Mouse (Mus musculus): ENCODE data around the gene Exosc5.
A peak's percentile ranks its signal among the peaks of the same experiment; 100 is the strongest.

Gene Exosc5

DNA sequence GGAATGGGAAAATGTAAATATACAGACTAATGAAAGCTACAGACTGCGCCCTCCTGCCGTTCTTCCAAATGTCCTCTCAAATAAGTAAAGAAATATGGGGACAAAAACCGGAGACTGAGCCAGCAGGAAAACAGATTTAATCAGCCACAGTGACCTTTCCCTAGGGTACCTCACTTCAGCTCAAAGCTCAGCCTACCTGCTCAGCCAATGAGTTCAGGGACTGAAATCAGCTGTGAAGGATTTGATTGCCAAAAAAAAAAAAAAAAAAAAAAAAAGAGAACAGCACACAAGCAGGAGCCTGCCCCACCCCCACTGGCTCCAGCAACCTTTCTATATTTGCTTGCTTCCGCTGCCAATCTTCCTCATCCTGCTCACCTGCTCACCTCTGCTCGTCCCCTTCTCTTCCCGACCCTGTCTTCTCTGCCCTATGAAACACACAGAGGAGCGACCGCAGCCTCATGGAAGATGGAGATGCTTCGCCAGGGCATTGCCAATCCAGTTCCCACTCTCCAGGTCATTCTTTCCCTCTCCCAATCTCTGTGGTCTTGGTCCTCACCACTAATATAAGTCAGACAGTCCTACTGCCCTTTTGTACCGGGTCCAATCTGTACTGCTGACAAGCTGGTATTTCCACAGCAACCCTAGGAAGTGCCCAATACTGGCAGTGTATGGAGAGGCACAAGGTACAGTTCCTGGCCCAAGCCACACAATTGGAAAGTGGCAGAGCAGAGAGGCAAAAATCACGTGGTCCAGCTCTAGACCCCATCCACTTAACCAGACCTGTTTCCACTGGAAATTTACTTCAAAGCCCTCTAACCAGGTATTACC is 3.1 kb upstream of the Exosc5 start:
- TF ChIP-seq GATA4 (IDR thresholded peaks at IDR 0.05; ENCODE audit: insufficient replicate concordance, low read length) = peak; percentile 10; the same call in 1 of the 2 replicates

DNA sequence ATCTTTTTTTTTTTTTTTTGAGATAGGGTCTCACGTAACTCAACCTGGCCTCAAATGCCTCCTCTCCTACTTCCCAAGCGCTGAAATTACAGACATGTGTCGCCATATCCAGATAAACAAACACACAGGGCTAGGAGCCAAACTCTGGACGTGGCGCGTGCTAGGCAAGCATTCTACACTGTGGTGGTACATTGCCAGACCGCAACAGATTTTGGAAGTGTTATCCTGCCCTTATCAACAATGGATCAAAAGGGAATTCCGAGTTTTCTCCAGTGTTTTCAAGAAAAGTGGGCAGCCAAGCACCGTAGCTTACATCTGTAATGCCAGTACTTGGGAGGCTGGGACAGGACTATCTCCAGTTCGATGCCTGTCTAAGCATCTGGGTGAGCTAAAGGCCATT is 1.2 kb upstream of the Exosc5 start:
- 0 out of 2 replicates have a peak, but pooled peaks have one; percentile 14 for TF ChIP-seq GATA4 (IDR thresholded peaks at IDR 0.05; ENCODE audit: insufficient replicate concordance, low read length)

DNA sequence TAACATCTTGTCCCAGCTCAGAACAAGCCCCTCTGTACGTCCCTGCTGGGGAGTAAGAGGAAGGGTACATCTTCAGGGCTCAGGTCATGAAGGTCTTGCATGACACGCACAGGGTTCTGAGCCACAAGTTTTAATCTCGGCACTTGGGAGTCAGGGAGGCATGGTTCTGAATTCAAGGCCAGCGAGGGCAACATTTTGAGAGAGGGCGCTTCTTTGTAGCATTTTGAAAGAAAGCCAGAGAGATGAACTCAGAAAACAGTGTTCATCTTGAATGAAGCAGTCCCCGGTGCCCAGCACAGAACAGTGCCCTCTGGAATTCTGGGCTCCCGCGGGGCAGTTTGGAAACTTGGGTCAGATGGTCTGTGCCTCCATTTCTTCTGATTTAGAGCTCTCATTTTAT is 7.4 kb downstream of the Exosc5 start:
- TF ChIP-seq GATA4 (IDR thresholded peaks at IDR 0.05; ENCODE audit: insufficient replicate concordance, low read length) = no peak

- TF ChIP-seq GATA4 (IDR thresholded peaks at IDR 0.05; ENCODE audit: insufficient replicate concordance, low read length) = no peak
Observed at GRCm38 (mm10) chr7:25669158-25669557, 10.2 kb downstream of the Exosc5 start.

GRCm38 (mm10) chr7:25669631-25670030 is 10.7 kb downstream of the Exosc5 start:
- TF ChIP-seq GATA4 (IDR thresholded peaks at IDR 0.05; ENCODE audit: insufficient replicate concordance, low read length) = no peak

DNA sequence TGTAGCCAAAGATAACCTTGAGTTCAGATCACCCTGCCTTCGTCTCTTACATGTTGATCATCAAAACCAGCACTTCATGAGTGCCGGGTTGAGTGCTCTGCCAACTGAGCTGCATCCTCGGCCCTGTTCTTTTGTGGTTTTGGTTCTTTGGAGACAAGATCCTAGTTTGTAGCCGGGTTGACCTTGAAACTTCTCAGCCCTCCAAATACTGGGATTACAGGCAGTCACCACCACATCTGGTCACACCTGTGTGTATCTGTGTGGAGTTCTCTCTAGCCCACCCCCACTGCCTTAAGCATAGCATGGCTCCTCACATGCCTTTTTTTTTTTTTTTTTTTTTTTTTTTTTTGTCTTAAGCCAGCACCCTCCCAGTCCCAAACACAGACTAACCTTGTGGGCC is 11.1 kb downstream of the Exosc5 start:
- no peak for TF ChIP-seq GATA4 (IDR thresholded peaks at IDR 0.05; ENCODE audit: insufficient replicate concordance, low read length)

GRCm38 (mm10) chr7:25671686-25672085 is 12.7 kb downstream of the Exosc5 start:
- TF ChIP-seq GATA4 (IDR thresholded peaks at IDR 0.05; ENCODE audit: insufficient replicate concordance, low read length) = no peak

GRCm38 (mm10) chr7:25672442-25672841 is 13.5 kb downstream of the Exosc5 start:
- TF ChIP-seq GATA4 (IDR thresholded peaks at IDR 0.05; ENCODE audit: insufficient replicate concordance, low read length) = no peak

DNA sequence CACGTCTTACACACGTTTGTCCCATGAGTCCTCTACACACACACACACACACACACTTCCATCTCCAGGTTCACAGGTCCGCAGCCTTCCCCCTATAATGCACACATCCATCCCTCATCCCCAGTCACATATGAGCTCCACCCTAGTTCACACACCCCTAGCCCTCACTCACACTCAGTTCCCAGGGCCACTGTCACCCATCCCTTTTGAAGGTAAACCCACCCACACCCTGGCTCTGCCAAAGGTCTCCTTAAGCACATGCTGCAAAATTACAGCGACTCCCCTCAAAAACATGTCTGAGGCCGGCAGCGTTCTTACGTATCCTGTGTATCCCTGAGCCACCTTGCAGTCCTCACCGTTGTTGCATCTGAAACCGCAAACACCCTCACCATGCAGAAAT is 15.3 kb downstream of the Exosc5 start:
- no peak for TF ChIP-seq GATA4 (IDR thresholded peaks at IDR 0.05; ENCODE audit: insufficient replicate concordance, low read length)

DNA sequence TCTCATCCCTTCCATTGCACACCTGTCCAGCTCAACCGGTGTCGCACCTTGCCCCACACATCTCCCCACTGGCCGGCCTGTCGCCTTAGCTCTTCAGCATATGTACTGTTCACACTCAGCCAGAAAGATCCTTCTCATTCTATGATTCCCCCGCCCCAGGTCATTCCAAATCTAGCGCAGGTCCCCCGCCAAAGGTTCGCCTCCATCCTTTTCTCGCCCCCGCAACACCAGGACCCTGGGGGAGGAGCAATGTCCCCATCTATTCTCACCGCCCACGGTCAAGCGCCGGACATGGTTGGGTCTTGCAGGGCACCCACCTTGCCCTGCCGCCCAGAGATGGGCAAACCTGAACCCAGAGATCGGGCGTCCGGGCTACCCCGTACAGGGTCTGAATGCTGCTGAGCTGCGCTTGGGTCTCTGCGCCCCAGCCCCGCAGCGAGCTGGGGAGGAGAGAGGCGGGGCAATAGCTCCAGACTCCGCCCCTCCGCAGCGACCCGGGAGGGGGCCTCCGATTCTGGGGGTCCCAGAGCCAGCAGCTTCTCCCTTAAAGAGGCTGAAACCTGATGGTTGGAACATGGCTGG is 15.8 kb downstream of the Exosc5 start, which contains the start of gene Tmem91:
Tmem91 (minus strand) TSS at position 448 of the 582 bp plus-strand sequence.
- TF ChIP-seq GATA4 (IDR thresholded peaks at IDR 0.05; ENCODE audit: insufficient replicate concordance, low read length) = no peak

DNA sequence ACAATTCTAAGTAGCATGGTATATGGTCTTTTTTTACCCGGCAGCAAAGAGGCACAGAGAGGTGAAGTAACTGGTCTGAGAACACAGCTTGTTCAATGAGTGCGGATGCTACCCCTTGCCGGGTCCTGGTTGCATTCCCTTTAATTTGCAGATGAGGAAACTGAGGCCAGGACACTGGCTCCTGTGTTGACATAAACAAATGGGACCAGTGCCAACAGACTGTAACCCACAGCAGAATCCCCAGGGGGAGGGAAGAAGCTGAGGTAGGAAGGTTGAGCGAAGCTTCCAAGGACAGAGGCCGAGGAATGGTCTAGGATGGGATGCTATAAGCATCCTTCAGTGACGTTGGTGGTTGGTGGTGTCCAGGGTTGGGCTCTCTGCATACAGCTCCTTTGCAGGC is 16.4 kb downstream of the Exosc5 start:
- TF ChIP-seq GATA4 (IDR thresholded peaks at IDR 0.05; ENCODE audit: insufficient replicate concordance, low read length) = no peak

DNA sequence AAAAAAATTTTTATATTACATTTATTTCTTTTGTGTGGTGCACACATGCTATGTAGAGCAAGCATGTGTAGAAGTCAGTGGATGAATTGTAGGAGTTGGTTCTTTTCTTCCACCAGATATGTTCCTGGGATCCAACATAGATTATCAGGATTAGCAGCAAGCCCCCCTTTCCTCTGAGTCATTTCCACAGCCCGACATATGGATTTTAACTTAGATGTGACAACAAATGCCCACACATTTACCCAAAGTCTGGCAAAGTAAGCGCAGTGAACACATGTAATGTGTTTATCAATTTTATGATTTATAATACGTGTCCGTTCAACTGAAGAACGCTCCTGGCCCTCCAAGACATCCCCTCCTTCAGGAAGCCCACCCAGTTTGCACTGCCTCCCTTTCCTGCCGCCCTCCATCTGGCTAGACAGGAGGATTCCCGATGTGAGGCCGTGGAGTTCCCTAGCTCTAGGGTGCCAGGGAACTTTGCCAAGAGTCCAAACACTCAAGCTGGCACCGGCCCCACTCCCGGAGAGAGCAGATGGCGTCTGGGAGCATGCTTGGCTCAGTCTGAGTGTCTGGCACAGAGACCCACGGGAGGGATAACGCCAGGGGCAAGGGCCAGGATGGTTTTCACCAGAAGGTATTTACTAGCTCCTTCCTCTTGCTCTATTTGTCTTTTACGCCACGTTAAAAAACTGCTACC is 17.3 kb downstream of the Exosc5 start:
- TF ChIP-seq GATA4 (IDR thresholded peaks at IDR 0.05; ENCODE audit: insufficient replicate concordance, low read length) = no peak

GRCm38 (mm10) chr7:25677013-25677412 is 18.0 kb downstream of the Exosc5 start:
- no peak for TF ChIP-seq GATA4 (IDR thresholded peaks at IDR 0.05; ENCODE audit: insufficient replicate concordance, low read length)

- TF ChIP-seq GATA4 (IDR thresholded peaks at IDR 0.05; ENCODE audit: insufficient replicate concordance, low read length) = no peak
Observed at GRCm38 (mm10) chr7:25679971-25680370, 21.0 kb downstream of the Exosc5 start.

DNA sequence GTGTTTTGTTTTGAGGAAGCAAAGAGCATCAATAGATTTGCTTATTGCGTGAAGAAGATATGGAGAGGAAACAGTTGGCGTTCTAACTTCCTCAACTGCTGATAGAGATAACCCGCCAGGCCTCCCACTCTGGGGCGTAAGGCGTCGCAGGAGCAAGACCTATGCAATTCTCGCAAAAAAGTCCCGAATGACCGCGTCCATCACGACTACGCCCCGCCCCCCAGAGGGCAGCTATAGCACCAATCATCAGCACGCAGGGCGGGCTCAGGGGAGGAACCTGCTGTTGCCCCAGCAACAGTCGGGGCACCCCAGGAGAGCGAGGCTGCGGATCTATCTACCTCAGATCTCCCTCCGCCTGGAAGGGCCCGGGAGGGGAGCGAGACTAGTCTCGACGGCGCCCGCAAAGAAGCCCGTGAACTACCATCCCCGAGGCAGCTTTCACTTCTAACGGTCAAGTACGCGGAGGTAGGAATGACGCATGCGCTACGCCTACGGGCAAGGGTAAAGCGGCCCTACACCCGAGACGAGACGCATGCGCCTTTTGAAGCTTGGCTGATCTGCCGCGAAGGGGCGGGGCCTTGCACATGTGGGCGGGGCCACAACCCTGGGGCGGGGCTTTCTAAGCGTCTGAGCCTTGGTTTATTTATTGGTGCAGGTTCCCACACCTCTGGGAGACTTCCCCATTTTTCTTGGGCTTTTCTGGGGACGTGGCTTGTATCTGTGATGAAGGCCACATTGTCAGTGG is 21.7 kb downstream of the Exosc5 start, which contains the start of gene B9d2:
B9d2 (plus strand) TSS at position 267 of the 745 bp plus-strand sequence.
- TF ChIP-seq GATA4 (IDR thresholded peaks at IDR 0.05; ENCODE audit: insufficient replicate concordance, low read length) = peak; percentile 70; the same call in 1 of the 2 replicates

Measured in liver, adult (tissue).